Mouse (Mus musculus): ENCODE data around the gene Dnajb5.

GRCm38 (mm10) chr4:42917402-42917774, 32.2 kb upstream of the Dnajb5 start:
- TF ChIP-seq POLR2A (IDR thresholded peaks at IDR 0.05; ENCODE audit: low read depth, low read length), result no peak
- no peak for TF ChIP-seq CTCF (conservative IDR thresholded peaks at IDR 0.05; ENCODE audit: insufficient read depth, insufficient read length, low read depth, low read length)
